Mouse (Mus musculus): Measurements from ENCODE around the gene Prkaa1. TPM values are rescaled to one million over a fixed set of nuclear protein-coding genes. Genes with fewer than 3 reads are reported as not detected.

Prkaa1 gene
- total and polyA plus RNA-seq, 3 experiments, result 5.8 to 109 (median 79.5) TPM

- peaks cover 58% of the 10 kb centered on the region for H3K4me1 ChIP-seq (ENCODE audit: insufficient read depth, low read depth, low read length)
- peaks cover 73% of the 10 kb centered on the region for H3K36me3 ChIP-seq (replicated peaks)
- no peaks in the 10 kb centered on the region for H3K9me3 ChIP-seq (replicated peaks)
- TF ChIP-seq CTCF (IDR thresholded peaks at IDR 0.05; ENCODE audit: low read depth, low read length) (no peak), POLR2AphosphoS5 (IDR thresholded peaks at IDR 0.05; ENCODE audit: insufficient replicate concordance, low read depth, low read length) (no peak), TAL1 (conservative IDR thresholded peaks at IDR 0.05; ENCODE audit: low read depth, low read length) (no peak), GATA2 (IDR thresholded peaks at IDR 0.05; ENCODE audit: borderline replicate concordance, low read depth, low read length) (no peak)
- H3K4me3 ChIP-seq (ENCODE audit: low read depth, low read length), result peak overlapping the region; percentile 95
- H3K27me3 ChIP-seq (ENCODE audit: insufficient read depth, low read length), result no peaks in the 10 kb centered on the region
- DNase-seq (ENCODE audit: low spot score) (no peak), ATAC-seq (ENCODE audit: extremely low read depth, insufficient number of reproducible peaks, low FRiP score, poor library complexity, severe bottlenecking) (no peak)
These were observed 25.0 kb upstream of the Prkaa1 start for GRCm38 (mm10) chr15:5118626-5119025.

- no peaks in the 10 kb centered on the region for H3K27me3 ChIP-seq (ENCODE audit: insufficient read depth, low read length)
- H3K4me1 ChIP-seq (ENCODE audit: insufficient read depth, low read depth, low read length), result peaks cover 56% of the 10 kb centered on the region
- ATAC-seq (ENCODE audit: extremely low read depth, insufficient number of reproducible peaks, low FRiP score, poor library complexity, severe bottlenecking), result no peak
- TF ChIP-seq POLR2AphosphoS5 (IDR thresholded peaks at IDR 0.05; ENCODE audit: insufficient replicate concordance, low read depth, low read length), result no peak
- no peak for TF ChIP-seq TAL1 (conservative IDR thresholded peaks at IDR 0.05; ENCODE audit: low read depth, low read length)
- no peak for TF ChIP-seq CTCF (IDR thresholded peaks at IDR 0.05; ENCODE audit: low read depth, low read length)
- no peak for TF ChIP-seq GATA1 (IDR thresholded peaks at IDR 0.05; ENCODE audit: borderline replicate concordance, low read length)
- TF ChIP-seq GATA2 (IDR thresholded peaks at IDR 0.05; ENCODE audit: borderline replicate concordance, low read depth, low read length), result no peak
- peak overlapping the region; percentile 95 for H3K4me3 ChIP-seq (ENCODE audit: low read depth, low read length)
- DNase-seq (ENCODE audit: low spot score), result no peak
- no peaks in the 10 kb centered on the region for H3K9me3 ChIP-seq (replicated peaks)
- peaks cover 74% of the 10 kb centered on the region for H3K36me3 ChIP-seq (replicated peaks)
These were observed 24.5 kb upstream of the Prkaa1 start for GRCm38 (mm10) chr15:5119192-5119591.

GRCm38 (mm10) chr15:5119707-5120106 is 24.0 kb upstream of the Prkaa1 start:
- Histone ChIP-seq H3K27me3 (ENCODE audit: insufficient read depth, low read length) (no peaks in the 10 kb centered on the region), H3K4me1 (ENCODE audit: insufficient read depth, low read depth, low read length) (peaks cover 53% of the 10 kb centered on the region), H3K36me3 (replicated peaks) (peaks cover 74% of the 10 kb centered on the region), H3K4me3 (ENCODE audit: low read depth, low read length) (peak overlapping the region; percentile 95; the same call in 1 of the 2 replicates), H3K9me3 (replicated peaks) (no peaks in the 10 kb centered on the region)
- no peak for ATAC-seq (ENCODE audit: extremely low read depth, insufficient number of reproducible peaks, low FRiP score, poor library complexity, severe bottlenecking)
- TF ChIP-seq POLR2AphosphoS5 (IDR thresholded peaks at IDR 0.05; ENCODE audit: insufficient replicate concordance, low read depth, low read length) (no peak), CTCF (IDR thresholded peaks at IDR 0.05; ENCODE audit: low read depth, low read length) (no peak), TAL1 (conservative IDR thresholded peaks at IDR 0.05; ENCODE audit: low read depth, low read length) (no peak), GATA1 (IDR thresholded peaks at IDR 0.05; ENCODE audit: borderline replicate concordance, low read length) (no peak), GATA2 (IDR thresholded peaks at IDR 0.05; ENCODE audit: borderline replicate concordance, low read depth, low read length) (no peak)
- no peak for DNase-seq (ENCODE audit: low spot score)

GRCm38 (mm10) chr15:5121535-5122313 is 21.9 kb upstream of the Prkaa1 start:
- Histone ChIP-seq H3K27me3 (ENCODE audit: insufficient read depth, low read length) (no peaks in the 10 kb centered on the region), H3K4me3 (ENCODE audit: low read depth, low read length) (no peak overlapping the region), H3K36me3 (replicated peaks) (peaks cover 80% of the 10 kb centered on the region), H3K4me1 (ENCODE audit: insufficient read depth, low read depth, low read length) (peaks cover 57% of the 10 kb centered on the region), H3K9me3 (replicated peaks) (no peaks in the 10 kb centered on the region)
- no peak for ATAC-seq (ENCODE audit: extremely low read depth, insufficient number of reproducible peaks, low FRiP score, poor library complexity, severe bottlenecking)
- DNase-seq (ENCODE audit: low spot score), result no peak
- no peak for TF ChIP-seq GATA1 (IDR thresholded peaks at IDR 0.05; ENCODE audit: borderline replicate concordance, low read length)
- TF ChIP-seq TAL1 (conservative IDR thresholded peaks at IDR 0.05; ENCODE audit: low read depth, low read length), result no peak
- no peak for TF ChIP-seq GATA2 (IDR thresholded peaks at IDR 0.05; ENCODE audit: borderline replicate concordance, low read depth, low read length)
- TF ChIP-seq CTCF (IDR thresholded peaks at IDR 0.05; ENCODE audit: low read depth, low read length), result no peak
- peak; percentile 16; the same call in 1 of the 2 replicates for TF ChIP-seq POLR2AphosphoS5 (IDR thresholded peaks at IDR 0.05; ENCODE audit: insufficient replicate concordance, low read depth, low read length)

GRCm38 (mm10) chr15:5126456-5126855 is 17.2 kb upstream of the Prkaa1 start:
- H3K4me1 ChIP-seq (ENCODE audit: insufficient read depth, low read depth, low read length), result peaks cover 62% of the 10 kb centered on the region
- DNase-seq (ENCODE audit: low spot score) (no peak), ATAC-seq (ENCODE audit: extremely low read depth, insufficient number of reproducible peaks, low FRiP score, poor library complexity, severe bottlenecking) (no peak)
- H3K9me3 ChIP-seq (replicated peaks), result peaks cover 5% of the 10 kb centered on the region; the same call in 1 of the 2 replicates
- no peaks in the 10 kb centered on the region for H3K27me3 ChIP-seq (ENCODE audit: insufficient read depth, low read length)
- no peak overlapping the region for H3K4me3 ChIP-seq (ENCODE audit: low read depth, low read length)
- H3K36me3 ChIP-seq (replicated peaks), result peaks cover 35% of the 10 kb centered on the region
- TF ChIP-seq CTCF (IDR thresholded peaks at IDR 0.05; ENCODE audit: low read depth, low read length) (no peak), GATA2 (IDR thresholded peaks at IDR 0.05; ENCODE audit: borderline replicate concordance, low read depth, low read length) (no peak), GATA1 (IDR thresholded peaks at IDR 0.05; ENCODE audit: borderline replicate concordance, low read length) (no peak), TAL1 (conservative IDR thresholded peaks at IDR 0.05; ENCODE audit: low read depth, low read length) (no peak), POLR2AphosphoS5 (IDR thresholded peaks at IDR 0.05; ENCODE audit: insufficient replicate concordance, low read depth, low read length) (no peak)

GRCm38 (mm10) chr15:5127487-5127886 is 16.2 kb upstream of the Prkaa1 start:
- Histone ChIP-seq H3K4me1 (ENCODE audit: insufficient read depth, low read depth, low read length) (peaks cover 61% of the 10 kb centered on the region), H3K36me3 (replicated peaks) (peaks cover 25% of the 10 kb centered on the region), H3K9me3 (replicated peaks) (peaks cover 5% of the 10 kb centered on the region; the same call in 1 of the 2 replicates), H3K4me3 (ENCODE audit: low read depth, low read length) (no peak overlapping the region), H3K27me3 (ENCODE audit: insufficient read depth, low read length) (no peaks in the 10 kb centered on the region)
- ATAC-seq (ENCODE audit: extremely low read depth, insufficient number of reproducible peaks, low FRiP score, poor library complexity, severe bottlenecking) (no peak), DNase-seq (ENCODE audit: low spot score) (no peak)
- TF ChIP-seq GATA1 (IDR thresholded peaks at IDR 0.05; ENCODE audit: borderline replicate concordance, low read length) (no peak), GATA2 (IDR thresholded peaks at IDR 0.05; ENCODE audit: borderline replicate concordance, low read depth, low read length) (no peak), CTCF (IDR thresholded peaks at IDR 0.05; ENCODE audit: low read depth, low read length) (no peak), TAL1 (conservative IDR thresholded peaks at IDR 0.05; ENCODE audit: low read depth, low read length) (no peak), POLR2AphosphoS5 (IDR thresholded peaks at IDR 0.05; ENCODE audit: insufficient replicate concordance, low read depth, low read length) (no peak)
